Mouse (Mus musculus) CD4-positive, CD25-positive, alpha-beta regulatory T cell, adult 2 months (primary cell): Measurements from ENCODE around the gene Gm17655.
A peak's percentile ranks its signal among the peaks of the same experiment; 100 is the strongest.
"Not testable (repeated sequence)": the region's sequence is repeated elsewhere in the genome, so short reads cannot be mapped to it uniquely, and the experiment has no call there.

Experiments
- DNase-seq: peaks from one replicate; pipeline ENCODE4 v3.0.0-alpha.2; 2012; ENCODE audit warnings: low read depth, low spot score

Gene Gm17655

DNA sequence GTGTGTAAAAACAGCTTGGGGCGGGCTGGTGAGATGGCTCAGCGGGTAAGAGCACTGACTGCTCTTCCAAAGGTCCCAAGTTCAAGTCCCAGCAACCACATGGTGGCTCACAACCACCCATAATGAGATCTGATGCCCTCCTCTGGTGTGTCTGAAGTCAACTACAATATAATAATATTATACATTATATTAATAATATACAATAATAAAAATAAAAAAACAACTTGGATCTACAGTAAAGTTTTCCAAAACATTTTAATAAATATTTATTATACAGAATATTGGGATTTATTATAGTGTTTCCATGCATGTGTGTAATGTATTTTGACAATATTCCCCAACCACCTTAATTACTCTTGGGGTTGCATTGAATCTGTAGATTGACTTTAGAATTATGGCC is at the start of gene Gm17655:
Gene Gm17655 (minus strand): TSS at position 101 of the 400 bp plus-strand sequence.
- not testable (repeated sequence) for DNase-seq

DNA sequence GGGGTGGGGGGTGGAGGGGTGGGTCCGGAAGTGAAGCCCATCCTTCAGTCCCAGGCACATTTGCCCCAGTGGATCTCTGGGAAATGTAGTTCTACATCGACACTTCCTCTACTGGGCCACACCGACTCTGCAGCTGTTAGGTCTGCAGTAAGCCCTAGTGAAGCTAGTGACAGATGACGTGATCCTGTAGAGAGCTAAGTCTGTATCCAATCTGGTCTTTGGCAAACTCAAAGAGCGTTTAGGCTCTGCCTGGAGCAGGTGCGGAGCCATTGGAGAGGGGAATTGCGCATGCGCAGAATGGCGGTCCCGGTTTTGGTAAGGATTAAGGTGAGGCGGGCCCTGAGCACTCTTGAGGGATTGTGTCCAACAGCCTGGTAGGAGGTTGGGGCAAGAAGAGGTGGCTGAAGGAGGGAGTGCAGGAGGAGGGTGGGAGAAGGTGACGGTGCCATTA is 37.7 kb upstream of the Gm17655 start, which contains the start of gene Zfp605:
Gene Zfp605 (plus strand): TSS at position 102 of the 451 bp plus-strand sequence.
- DNase-seq, result peak; percentile 87

DNA sequence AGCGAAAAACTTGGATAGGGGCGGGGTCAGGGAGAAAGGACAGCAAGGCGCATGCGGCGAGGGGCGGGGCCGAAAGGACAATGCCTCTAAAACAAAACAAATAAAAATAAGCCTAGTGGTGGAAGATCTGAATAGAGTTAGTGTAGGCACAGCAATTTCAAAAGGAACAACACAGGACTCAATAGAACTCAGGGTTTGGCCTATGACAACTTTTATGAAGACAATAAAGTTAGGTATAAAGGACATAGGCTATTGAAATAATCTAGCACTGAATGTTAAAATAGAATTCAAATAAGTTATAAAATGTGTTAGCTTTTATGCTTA is 36.0 kb upstream of the Gm17655 start:
- no peak for DNase-seq

DNA sequence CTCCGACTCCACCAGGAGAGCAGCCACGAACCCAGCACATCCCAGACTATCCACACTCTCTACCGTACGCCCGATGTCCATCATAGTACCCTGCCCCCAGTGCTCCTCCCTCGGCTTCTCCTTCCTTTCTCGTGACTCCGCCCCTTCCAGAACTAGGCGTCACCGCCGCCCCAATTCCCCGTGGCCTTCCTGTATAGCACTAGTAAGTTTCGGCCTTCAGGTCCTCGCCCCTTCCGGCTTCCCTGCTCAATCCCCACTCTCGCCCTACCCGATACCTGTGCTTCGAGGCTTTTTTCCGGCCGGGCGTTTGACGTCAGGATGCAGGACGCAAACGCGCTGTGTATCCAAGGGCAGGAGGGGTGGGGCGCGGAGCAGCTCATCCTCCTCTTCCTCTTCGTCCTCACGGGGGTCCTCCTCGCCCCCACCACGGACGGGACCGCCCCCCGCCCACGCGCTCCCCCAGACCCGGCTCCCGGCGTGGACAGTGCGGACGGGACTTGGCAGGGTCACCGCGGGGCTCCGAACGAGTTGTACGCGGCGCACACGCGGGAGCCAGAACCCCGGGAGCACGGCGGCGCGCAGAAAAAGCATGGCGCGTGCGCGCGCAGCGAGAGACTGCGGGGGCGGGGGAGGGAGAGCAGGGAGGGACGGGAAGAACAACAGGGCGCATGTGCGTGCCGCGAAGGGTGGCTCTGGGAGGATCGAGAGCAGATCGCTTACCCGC is 35.4 kb upstream of the Gm17655 start, which contains the start of gene Gtpbp6:
Gene Gtpbp6 (minus strand): TSS at position 617 of the 724 bp plus-strand sequence.
- peak; percentile 97 for DNase-seq

DNA sequence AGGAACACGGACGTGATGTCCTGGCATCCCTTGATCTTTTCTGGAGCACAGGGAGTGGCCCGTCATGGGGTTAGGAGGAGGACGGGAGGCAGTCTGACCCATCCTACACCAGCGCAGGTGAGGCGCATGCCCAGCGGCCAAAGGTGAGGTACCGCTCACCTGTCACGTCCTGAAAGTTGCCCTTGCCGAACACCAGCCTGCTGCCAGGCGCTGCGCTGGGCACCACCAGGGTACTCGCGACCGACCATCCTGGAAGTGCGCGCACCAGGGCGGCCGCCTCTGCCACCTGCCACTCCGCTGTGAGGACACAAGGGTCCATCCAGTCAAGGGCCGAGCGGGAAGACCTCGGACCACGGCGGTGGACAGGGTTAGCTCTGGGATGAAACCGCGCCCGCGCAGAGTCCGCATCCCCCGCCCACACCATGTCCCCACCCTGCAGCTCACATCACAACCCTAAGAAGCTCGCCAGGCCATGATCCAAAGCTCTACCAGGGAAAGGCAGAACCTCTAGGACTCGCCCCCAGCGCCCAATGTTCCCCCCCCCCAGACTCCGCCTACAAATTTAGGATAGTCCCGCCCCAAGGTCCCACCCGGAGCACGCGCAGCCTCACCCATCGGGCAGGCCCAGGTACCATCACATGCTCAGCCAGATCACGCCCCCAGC is 34.7 kb upstream of the Gm17655 start:
- DNase-seq, result no peak

DNA sequence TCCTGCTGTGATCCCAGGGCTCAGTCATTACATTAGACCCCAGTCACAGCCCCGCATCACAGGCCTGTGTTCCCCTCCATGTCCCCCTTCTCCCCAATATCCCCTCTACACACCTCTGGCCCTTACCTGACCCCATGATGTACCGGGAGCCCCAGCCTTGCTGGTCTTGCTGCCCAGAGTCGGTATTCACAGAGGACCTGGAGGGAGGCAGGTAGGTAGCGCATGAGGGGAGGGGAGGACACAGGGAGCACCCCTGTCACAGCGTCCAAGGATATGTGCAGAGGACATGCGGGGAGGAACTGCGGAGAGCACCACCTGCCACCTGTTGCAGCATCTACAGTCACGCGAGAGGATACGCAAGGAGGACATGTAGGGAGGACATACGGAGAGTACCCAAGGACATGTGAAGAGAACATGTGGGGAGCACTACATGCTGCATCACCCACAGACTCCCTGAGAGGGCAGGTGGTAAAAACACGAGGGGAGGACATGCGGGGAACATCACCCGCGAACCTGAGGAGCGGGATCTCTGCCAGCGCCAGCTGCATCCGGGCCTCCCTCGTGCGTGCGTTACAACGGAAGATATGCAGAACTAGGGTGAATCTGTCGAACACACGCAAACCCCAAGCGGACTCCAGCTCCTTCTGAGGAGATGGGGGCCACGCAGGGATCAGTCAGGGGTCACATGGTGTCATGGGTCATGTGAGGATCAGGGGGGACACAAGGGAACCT is 34.0 kb upstream of the Gm17655 start:
- peak; percentile 20 for DNase-seq

DNA sequence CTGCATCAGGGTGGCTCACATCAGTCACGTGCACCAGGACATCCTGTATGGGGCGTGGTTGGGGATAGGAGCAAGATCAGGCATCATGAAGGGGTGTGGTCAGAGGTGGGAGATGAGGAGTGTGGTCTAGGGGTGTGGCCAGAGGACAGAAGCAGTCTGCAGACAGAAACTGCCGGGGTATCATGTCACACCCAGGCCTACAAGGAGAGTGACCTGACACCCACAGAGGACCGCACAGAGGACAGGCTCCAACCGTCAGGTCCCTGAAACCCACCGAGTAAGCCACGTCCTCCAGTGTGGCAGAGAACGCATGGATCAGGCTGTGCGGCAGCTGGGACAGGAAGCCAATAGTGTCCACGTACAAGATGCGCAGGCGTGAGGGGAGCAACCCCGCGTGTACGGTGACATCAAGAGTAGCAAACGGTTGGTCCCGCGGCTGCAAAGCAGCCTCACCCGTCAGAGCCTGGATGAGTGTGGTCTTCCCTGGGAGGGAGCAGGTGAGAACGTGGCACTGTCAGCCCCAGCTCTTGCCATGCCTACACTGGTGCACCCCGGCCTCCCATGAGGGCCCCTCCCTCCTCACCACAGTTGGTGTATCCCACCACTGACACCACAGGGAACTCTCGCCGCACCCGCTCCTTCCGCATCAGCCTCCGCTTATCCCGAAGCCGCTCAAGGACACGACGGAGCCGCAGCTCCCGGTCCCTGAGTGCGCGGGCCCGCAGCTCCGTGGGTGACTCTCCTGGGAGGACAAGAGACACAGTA is 32.5 kb upstream of the Gm17655 start:
- no peak for DNase-seq

DNA sequence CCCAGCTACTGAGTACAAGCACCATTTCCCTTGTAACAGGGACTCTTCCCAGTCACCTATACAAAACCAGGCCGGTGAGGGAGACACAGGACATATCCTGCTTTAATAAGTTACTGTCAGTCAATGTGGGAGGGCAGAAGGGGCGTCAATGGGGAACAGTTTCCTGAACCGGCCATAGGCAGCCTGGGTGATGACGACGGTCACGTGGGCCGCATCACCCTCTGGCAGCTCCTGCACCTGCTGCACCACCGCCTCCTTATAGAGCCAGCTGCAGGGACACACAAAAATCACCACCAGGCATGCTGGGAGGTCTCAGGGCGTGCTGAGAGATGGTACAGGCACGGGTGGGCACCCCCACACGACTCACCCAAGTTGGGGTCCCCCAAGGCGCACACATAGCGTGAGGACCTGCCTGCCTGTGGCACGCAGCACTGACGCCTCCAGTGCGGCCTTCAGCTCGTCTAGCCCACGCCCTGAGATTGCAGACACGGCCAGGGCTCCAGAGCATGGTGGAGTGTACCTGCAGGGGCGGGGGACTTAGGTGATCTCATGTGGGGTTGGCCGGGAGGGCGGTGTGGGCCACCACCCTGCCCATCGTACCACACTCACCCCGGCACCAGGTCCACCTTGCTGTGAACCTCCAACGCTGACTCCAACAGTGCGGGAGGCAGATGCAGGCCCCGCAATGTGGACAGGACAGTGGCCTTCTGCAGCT is 31.7 kb upstream of the Gm17655 start:
- DNase-seq, result no peak

DNA sequence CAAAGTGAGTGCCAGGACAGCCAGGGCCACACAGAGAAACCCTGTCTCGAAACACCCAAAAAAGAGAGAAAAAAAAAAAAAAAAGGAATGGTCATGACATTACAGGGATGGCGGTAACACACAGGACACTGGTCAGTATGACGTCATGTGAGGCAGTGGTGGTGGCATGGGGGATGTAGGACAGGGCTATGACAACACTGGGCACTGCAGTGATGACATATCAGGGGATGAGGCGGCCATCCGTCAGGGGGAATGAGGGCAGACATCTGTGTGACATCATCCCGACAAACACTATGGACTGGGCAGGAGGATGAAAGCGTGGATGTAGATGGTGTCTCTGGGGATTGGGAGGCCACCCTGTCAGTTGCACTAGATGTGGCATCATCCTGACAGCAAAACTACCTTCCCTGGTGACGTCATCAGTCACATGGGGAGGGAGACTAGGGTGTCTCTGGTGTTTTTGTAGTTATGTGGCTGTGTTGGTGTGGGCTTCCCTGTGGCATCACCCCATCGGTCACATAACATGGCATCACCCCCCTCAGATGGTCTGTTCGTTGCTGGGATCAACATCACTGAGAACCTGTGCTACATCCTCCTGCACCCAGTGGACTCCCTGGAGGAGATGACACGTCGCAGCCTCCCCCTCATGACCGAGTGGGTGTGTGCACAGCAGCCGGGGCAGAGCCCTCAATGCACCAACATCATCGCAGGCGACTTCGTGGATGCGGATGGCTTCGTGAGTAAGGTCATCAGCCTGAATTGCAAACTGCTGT is 30.7 kb upstream of the Gm17655 start:
- peak; percentile 7 for DNase-seq

DNA sequence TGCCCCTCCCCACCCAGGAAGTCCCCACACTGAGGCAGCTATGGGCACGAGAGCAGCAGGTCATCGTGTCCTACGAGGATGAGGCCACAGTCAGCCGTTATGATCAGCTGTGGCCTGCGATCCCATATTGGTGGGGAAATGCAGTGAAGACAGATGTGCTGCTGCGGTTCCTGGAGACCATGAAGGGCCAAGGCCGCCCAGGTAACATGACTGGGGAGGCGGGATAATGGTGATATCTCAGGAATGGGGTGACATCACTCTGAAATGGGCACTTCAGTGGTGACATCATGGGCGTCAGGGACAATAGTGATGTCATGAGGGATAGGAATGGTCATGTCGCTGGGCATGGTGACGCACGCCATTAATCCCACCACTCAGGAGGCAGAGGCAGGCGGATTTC is 30.1 kb upstream of the Gm17655 start:
- no peak for DNase-seq

DNA sequence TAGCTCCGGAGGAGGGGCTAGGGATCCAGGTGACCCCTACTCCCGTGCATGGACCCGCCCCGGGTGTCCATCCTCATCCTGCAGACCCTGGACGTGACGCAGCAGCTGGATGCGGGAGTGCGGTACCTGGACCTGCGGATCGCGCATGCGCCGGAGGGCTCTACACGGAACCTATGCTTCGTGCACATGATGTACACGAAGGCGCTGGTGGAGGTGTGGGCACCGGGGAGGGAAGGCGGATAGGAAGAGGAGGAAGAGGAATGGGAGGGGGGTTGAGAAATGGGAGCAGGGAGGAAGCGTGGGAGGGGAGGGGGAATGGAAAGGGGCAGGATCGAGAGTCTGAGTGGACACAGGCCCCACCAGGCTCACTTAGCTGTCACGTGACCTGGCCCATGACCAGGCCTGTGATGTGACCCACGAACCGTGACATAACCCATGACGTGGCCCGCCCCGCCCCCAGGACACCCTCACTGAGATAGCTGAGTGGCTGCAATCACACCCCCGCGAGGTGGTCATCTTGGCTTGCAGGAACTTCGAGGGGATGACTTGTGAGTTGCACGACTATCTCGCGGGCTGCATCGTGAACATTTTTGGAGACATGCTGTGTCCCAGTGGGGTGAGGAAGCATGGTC is 29.5 kb upstream of the Gm17655 start:
- peak; percentile 73 for DNase-seq

DNA sequence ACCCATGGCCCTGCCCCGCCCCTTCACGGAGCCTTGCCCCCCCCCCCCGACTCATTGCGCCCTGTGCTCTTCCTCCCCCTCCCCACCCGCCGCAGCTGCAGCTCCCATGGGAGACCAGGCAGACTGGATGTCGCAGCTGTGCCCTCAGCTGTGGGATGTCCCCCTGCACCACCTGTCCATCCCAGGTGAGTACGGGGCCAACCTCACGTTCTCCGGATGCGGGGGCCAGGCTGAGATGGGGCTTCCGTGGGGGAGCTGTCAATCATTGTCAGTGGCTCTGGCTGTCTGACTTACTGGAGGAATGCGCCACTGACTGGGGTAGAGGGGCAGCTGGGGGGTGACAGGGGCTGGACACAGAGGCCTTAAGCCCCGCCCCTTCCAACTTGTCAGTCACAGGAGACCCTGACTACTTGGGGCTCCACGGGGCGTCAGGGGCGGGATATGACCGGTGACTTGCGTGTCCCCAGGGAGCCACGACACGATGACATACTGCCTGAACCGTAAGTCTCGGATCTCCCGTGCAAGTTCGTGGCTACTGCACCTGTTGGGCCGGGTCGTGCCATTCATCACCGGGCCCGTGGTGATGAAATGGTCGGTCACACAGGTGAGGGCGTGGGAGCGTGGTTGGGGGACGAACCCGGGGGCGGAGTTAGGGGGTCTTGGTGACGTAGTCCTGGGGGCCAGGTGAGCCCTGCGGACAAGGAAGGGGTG is 28.8 kb upstream of the Gm17655 start:
- peak; percentile 62 for DNase-seq

DNA sequence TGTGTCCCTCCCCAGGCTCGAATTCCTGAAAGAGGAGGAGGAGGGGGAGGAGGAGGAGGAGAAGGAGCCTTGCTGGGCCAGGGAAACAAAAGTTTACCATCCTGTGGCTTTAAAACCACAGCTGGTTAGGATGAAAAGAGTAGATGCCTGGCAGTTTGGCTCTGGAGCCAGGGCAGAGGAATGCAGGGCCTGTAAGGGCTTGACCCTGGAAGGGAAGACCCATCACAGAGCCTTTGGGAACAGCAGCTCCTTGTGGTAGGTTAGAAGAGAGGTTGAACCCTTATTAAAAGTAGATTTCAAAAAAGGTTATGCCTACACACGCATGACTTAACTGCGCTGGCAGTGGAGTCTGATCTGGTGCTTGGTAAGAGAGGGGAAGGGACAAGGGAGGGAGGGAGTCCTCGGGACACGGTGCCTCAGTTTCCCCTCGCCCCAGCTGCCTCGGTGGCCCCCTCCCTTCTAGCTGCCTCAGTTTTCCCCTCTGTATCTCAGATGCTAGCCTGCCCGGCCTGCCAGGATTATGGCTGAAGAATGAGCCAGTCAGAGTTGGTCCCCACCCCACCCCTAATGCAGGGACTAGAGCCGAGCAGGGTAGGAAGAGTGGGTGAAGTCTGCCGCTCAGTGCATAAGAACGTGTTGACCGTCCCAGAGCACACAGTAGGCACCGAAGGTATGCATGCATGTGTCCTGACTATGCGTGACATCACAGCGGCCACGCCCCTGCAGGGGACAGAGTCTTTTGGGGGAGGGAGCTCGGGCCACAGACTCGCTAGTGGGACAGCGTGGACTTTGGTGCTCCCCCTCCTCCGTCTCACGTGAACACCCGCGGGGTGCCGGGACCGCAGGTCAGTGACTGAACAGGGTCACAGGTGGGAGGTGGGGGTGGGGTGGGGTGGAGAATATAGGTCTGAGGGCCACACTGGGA is 27.6 kb upstream of the Gm17655 start, which contains the start of gene Plcxd1:
Gene Plcxd1 (plus strand): TSS at position 314 of the 925 bp plus-strand sequence.
- DNase-seq, result peak; percentile 19

DNA sequence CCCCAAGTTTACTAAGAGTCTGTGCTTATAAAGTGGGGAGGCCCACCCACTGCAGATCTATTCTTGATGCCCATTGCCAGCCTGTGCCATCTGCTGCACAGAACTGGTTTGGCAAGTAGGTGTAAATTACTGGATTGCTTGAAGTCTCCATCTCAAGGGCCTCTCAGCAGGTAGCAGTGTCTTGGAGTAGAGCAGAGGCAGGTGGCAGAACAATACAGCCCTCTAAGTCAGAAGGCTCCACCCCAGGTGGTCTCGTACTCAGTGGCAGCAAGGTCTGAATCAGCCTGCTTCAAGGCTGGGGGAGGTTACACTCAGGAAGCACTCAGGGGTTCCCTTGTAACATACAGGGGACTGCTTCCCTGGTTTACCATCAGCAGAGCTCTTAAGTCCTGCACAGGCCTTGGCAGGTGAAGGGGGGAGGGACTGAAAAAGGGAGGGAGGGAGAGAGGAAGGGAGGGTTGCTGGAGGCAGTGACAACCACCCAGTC is 26.7 kb upstream of the Gm17655 start:
- DNase-seq, result no peak

DNA sequence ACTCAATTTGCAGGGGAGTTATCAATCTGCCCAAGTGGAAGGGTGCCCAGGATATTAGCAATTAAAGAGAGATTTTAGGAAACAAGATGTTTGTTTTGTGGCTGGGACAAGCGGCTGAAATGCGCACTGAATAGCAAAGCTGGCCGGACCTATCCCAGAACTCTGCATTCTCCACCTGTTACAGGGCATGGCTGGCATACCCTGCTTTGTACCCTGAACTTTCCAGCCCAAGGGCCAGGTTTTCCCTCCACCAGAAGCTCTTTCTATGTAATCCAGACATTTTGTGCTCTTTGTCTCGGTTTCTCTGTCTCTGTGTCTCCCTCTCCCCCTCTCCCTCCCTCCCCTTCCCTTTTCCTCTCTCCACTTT is 22.5 kb upstream of the Gm17655 start:
- no peak for DNase-seq

DNA sequence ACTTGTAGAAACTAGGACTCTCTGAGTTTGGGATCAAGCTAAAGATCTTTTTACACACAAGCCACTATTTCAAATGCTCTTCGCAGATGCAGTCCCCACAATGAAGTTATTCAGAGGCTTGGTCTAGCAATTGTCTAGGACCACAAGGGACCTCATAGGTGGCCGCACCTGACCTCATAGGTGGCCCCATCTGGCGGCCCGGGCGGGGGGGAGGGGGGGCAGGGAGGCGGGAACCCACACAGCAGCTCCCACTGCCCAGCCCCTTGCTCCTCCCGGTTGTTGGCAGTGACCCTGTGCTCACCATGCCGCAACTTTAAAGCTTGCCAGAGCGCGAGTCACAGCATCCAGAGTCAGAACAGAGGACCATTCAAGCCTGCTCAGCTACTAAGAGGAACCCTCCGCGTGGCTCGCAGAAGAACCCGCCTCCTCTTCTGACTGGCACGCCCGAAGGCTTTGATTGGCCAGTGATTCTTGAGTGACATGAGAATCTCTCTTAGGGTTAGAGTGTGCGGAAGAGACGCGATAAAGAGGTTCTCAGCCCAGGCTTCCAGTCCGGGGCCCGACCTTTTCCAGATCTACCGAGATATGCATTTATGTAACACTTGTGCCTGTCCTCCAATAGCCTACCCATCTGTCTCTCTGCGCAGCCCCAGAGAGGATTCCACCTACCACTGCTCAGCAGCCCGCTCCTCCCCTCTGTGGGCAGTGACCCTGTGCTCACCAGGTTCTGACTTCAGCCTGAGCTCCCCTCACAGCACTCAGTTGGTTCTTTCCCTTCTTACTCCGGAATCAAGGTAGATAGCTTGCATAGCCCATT is 21.9 kb upstream of the Gm17655 start, which contains the start of gene Gm35315:
Gene Gm35315 (minus strand): TSS at position 391 of the 817 bp plus-strand sequence.
- peak; percentile 92 for DNase-seq

DNA sequence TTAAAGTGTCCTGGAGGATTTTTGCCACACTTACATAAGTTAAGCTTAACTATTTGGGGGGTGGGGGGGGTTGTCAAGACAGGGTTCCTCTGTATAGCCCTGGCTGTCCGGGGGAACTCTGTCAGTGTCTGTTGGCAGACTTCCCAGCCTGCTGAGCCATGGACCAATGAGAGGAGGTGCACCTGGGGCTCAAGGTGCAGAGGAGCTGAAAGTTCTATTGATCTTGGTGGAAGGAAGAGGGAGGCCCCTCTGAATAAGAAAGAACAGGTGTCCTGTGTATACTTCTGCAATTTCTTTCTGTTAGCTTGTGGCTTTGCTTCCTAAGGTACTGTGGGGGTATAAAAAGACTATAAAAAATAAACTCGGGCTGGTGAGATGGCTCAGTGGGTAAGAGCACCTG is 19.2 kb upstream of the Gm17655 start:
- no peak for DNase-seq
